Mouse (Mus musculus): ENCODE data around the gene Prmt9. TPM values are rescaled to one million over a fixed set of nuclear protein-coding genes. Genes with fewer than 3 reads are reported as not detected.

The Prmt9 gene
- polyA plus RNA-seq (2012; rRNA removed) (3.2 and 4.7 TPM in 2 replicates), polyA plus RNA-seq (2014; fragmentation: Nextera tagmentation; extraction: Ambion mirVana) (8.1 and 10.0 TPM in 2 replicates)

DNA sequence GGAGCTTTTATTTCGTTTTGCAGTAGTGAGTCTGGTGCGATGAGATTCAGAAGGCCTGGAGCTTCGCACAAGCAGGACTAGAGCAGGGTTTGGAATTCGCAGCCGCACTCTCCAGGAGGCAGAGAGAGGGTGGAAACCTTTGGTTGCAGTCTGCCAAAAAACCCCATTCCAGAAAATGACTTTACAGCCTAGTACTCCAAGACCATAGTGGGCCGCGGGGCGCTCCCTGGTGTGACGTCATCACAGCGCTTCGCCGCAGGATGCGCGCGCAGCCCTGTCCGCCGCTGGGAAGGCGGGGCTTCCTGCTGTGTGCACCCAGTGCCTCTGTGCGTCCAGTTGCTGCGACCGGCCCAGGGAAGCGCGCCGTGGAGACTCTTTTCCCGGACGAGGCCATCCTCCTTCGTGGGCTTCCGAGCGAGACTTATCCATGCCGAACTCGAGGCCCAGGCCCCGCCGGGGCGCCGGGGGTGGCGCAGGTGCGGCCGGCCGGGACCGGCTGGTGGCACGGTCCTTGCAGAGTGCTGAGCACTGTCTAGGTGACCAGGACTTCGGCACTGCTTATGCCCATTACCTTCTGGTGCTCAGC lies at the start of gene Prmt9:
Gene Prmt9 (plus strand): TSS at position 277 of the 586 bp plus-strand sequence.
- H3K4me2 ChIP-seq (ENCODE audit: low read depth) = peak within 1 kb of the TSS; percentile 73
- peak; percentile 94 for ATAC-seq (ENCODE audit: insufficient read depth)

GRCm38 (mm10) chr8:77500264-77500663 lies 48.9 kb upstream of the Prmt9 start:
- Histone ChIP-seq H3K9ac (replicated peaks) (no peak overlapping the region), H3K9me3 (ENCODE audit: control insufficient read depth, low read length) (no peaks in the 10 kb centered on the region), H3K36me3 (replicated peaks; ENCODE audit: control insufficient read depth, insufficient read depth, low read depth) (no peaks in the 10 kb centered on the region), H3K4me3 (ENCODE audit: insufficient read depth in 1 of 2, low read depth in 2 of 2, low read length in 2 of 2) (no peak overlapping the region), H3K4me2 (ENCODE audit: low read depth) (no peak overlapping the region), H3K4me1 (replicated peaks; ENCODE audit: control insufficient read depth in 2 of 2, insufficient read depth in 2 of 2, low read length in 1 of 2) (peaks cover 0 to 2% of the 10 kb centered on the region in 2 experiments; a peak in 1 of 4 replicates), H3K27me3 (ENCODE audit: control insufficient read depth, insufficient read depth, low read length) (no peaks in the 10 kb centered on the region), H3K27ac (no peak overlapping the region)
- DNase-seq (ENCODE audit: low read depth in 3 of 3, low spot score in 3 of 3) (no peak), ATAC-seq (ENCODE audit: insufficient read depth) (no peak)
- WGBS (ENCODE audit: insufficient replicate concordance) = 69% methylated on average over 3 of the region's 3 CpGs
- TF ChIP-seq CTCF (IDR thresholded peaks at IDR 0.05; ENCODE audit: low read depth) (no peak), EP300 (IDR thresholded peaks at IDR 0.05; ENCODE audit: low read depth) (no peak)

More for the DNA sequence above, at the start of gene Prmt9:
- H3K27me3 ChIP-seq (ENCODE audit: control insufficient read depth, insufficient read depth, low read length) = no peaks in the 10 kb centered on the region
- peak within 1 kb of the TSS; percentile 31 for H3K27ac ChIP-seq
- DNase-seq (ENCODE audit: low read depth in 3 of 3, low spot score in 3 of 3) = peak; percentile 76 to 78 (median 77)
- 5% methylated on average over 42 of the region's 42 CpGs for WGBS (ENCODE audit: insufficient replicate concordance)
- peak within 1 kb of the TSS; percentile 86 to 95 for H3K4me3 ChIP-seq (ENCODE audit: insufficient read depth in 1 of 2, low read depth in 2 of 2, low read length in 2 of 2)
- peaks cover 11% of the 10 kb centered on the region for H3K36me3 ChIP-seq (replicated peaks; ENCODE audit: control insufficient read depth, insufficient read depth, low read depth)
- H3K9ac ChIP-seq (replicated peaks) = peak within 1 kb of the TSS; percentile 82
- no peak for TF ChIP-seq EP300 (IDR thresholded peaks at IDR 0.05; ENCODE audit: low read depth)
- TF ChIP-seq CTCF (IDR thresholded peaks at IDR 0.05; ENCODE audit: low read depth) = no peak
- peaks cover 3 to 7% of the 10 kb centered on the region in 2 experiments; a peak in 2 of 4 replicates for H3K4me1 ChIP-seq (replicated peaks; ENCODE audit: control insufficient read depth in 2 of 2, insufficient read depth in 2 of 2, low read length in 1 of 2)
- no peaks in the 10 kb centered on the region for H3K9me3 ChIP-seq (ENCODE audit: control insufficient read depth, low read length)

DNA sequence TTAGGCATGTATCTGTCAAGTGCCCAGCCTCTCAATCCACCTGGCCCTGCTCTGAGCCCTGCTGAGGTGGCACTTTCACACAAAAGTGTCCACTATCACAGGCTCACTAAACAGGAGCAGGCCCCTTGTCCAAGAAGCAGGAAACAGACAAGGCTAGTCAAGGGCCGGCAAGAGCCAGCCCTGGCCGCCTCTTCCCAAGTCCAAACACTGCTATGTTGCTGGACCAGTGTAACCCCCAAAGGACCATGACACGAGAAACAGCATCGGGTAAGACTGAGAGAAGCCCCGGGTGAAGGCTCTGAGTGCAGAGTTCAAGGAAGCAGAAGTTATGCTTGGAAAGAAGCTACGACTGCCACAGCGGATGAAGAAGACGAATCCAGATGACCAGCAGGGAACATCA lies 48.1 kb upstream of the Prmt9 start:
- no peak for ATAC-seq (ENCODE audit: insufficient read depth)
- Histone ChIP-seq H3K27ac (no peak overlapping the region), H3K4me1 (replicated peaks; ENCODE audit: control insufficient read depth in 2 of 2, insufficient read depth in 2 of 2, low read length in 1 of 2) (peaks cover 0 to 2% of the 10 kb centered on the region in 2 experiments; a peak in 1 of 4 replicates), H3K4me2 (ENCODE audit: low read depth) (no peak overlapping the region), H3K36me3 (replicated peaks; ENCODE audit: control insufficient read depth, insufficient read depth, low read depth) (no peaks in the 10 kb centered on the region), H3K9ac (replicated peaks) (no peak overlapping the region), H3K4me3 (ENCODE audit: insufficient read depth in 1 of 2, low read depth in 2 of 2, low read length in 2 of 2) (no peak overlapping the region), H3K9me3 (ENCODE audit: control insufficient read depth, low read length) (no peaks in the 10 kb centered on the region), H3K27me3 (ENCODE audit: control insufficient read depth, insufficient read depth, low read length) (no peaks in the 10 kb centered on the region)
- DNase-seq (ENCODE audit: low read depth in 3 of 3, low spot score in 3 of 3) = no peak
- WGBS (ENCODE audit: insufficient replicate concordance) = 65% methylated on average over 8 of the region's 8 CpGs
- TF ChIP-seq CTCF (IDR thresholded peaks at IDR 0.05; ENCODE audit: low read depth) (no peak), EP300 (IDR thresholded peaks at IDR 0.05; ENCODE audit: low read depth) (no peak)

GRCm38 (mm10) chr8:77502547-77502946 lies 46.6 kb upstream of the Prmt9 start:
- H3K4me2 ChIP-seq (ENCODE audit: low read depth) = no peak overlapping the region
- no peaks in the 10 kb centered on the region for H3K4me1 ChIP-seq (replicated peaks; ENCODE audit: control insufficient read depth in 2 of 2, insufficient read depth in 2 of 2, low read length in 1 of 2)
- no peak overlapping the region for H3K27ac ChIP-seq
- WGBS (ENCODE audit: insufficient replicate concordance) = 73% methylated on average over 6 of the region's 6 CpGs
- H3K9me3 ChIP-seq (ENCODE audit: control insufficient read depth, low read length) = no peaks in the 10 kb centered on the region
- no peak overlapping the region for H3K9ac ChIP-seq (replicated peaks)
- TF ChIP-seq CTCF (IDR thresholded peaks at IDR 0.05; ENCODE audit: low read depth) (no peak), EP300 (IDR thresholded peaks at IDR 0.05; ENCODE audit: low read depth) (no peak)
- no peaks in the 10 kb centered on the region for H3K27me3 ChIP-seq (ENCODE audit: control insufficient read depth, insufficient read depth, low read length)
- no peaks in the 10 kb centered on the region for H3K36me3 ChIP-seq (replicated peaks; ENCODE audit: control insufficient read depth, insufficient read depth, low read depth)
- ATAC-seq (ENCODE audit: insufficient read depth) = no peak
- H3K4me3 ChIP-seq (ENCODE audit: insufficient read depth in 1 of 2, low read depth in 2 of 2, low read length in 2 of 2) = no peak overlapping the region
- no peak for DNase-seq (ENCODE audit: low read depth in 3 of 3, low spot score in 3 of 3)

GRCm38 (mm10) chr8:77506539-77506938 lies 42.7 kb upstream of the Prmt9 start:
- Histone ChIP-seq H3K4me1 (replicated peaks; ENCODE audit: control insufficient read depth in 2 of 2, insufficient read depth in 2 of 2, low read length in 1 of 2) (peaks cover 0 to 5% of the 10 kb centered on the region in 2 experiments; a peak in 2 of 4 replicates), H3K9me3 (ENCODE audit: control insufficient read depth, low read length) (no peaks in the 10 kb centered on the region), H3K4me2 (ENCODE audit: low read depth) (no peak overlapping the region), H3K4me3 (ENCODE audit: insufficient read depth in 1 of 2, low read depth in 2 of 2, low read length in 2 of 2) (no peak overlapping the region), H3K27ac (no peak overlapping the region), H3K9ac (replicated peaks) (no peak overlapping the region), H3K36me3 (replicated peaks; ENCODE audit: control insufficient read depth, insufficient read depth, low read depth) (no peaks in the 10 kb centered on the region), H3K27me3 (ENCODE audit: control insufficient read depth, insufficient read depth, low read length) (no peaks in the 10 kb centered on the region)
- ATAC-seq (ENCODE audit: insufficient read depth) (no peak), DNase-seq (ENCODE audit: low read depth in 3 of 3, low spot score in 3 of 3) (no peak)
- 57% methylated on average over 7 of the region's 7 CpGs for WGBS (ENCODE audit: insufficient replicate concordance)
- TF ChIP-seq CTCF (IDR thresholded peaks at IDR 0.05; ENCODE audit: low read depth) (no peak), EP300 (IDR thresholded peaks at IDR 0.05; ENCODE audit: low read depth) (no peak)
